Mouse (Mus musculus) CD8-positive naive resting alpha-beta T cell, adult 2 months (primary cell): ENCODE measurements around the gene Gm4177.
"Not testable (repeated sequence)": the region's sequence is repeated elsewhere in the genome, so short reads cannot be mapped to it uniquely, and the experiment has no call there.

Source experiments
- DNase-seq, 2 experiments: peaks; one replicate each; pipeline ENCODE4 v3.0.0; 2022; ENCODE audit warnings: low read depth in 2 of 2, low spot score in 2 of 2

The Gm4177 gene

GRCm38 (mm10) chr7:21796628-21797027 lies at the start of gene Gm4177:
TSS of gene Gm4177 (minus strand) at chr7:21796728.
- DNase-seq = not testable (repeated sequence)

DNA sequence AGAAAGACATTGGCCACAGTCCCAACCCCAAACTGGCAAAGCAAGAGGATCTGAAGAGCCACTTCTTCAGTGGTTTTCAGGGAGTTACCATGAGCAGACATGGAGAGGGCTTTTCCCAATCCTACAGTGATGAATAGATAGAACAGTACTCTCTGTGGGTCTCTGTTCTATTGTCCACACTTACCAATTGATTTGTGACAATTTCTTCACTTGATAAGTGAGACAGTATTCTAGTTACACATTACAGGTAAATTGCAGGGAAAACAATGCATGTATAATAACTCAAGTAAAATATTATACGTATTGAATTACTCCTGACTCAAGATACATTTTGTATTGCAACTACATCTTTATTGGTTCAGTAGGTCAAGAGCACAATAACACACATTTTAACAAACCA lies 47.6 kb upstream of the Gm4177 start, which contains the start of gene Gm5725:
Gene Gm5725 (minus strand): TSS at position 101 of the 400 bp plus-strand sequence.
- not testable (repeated sequence) for DNase-seq

- DNase-seq = not testable (repeated sequence)
These were observed 35.5 kb upstream of the Gm4177 start, which contains the start of gene Vmn1r135 for GRCm38 (mm10) chr7:21832051-21832450. TSS of gene Vmn1r135 (plus strand) at chr7:21832351.

- DNase-seq = not testable (repeated sequence)
These were observed 35.2 kb downstream of the Gm4177 start, which contains the start of gene Gm4175 for GRCm38 (mm10) chr7:21761375-21761774. TSS of gene Gm4175 (minus strand) at chr7:21761475.
